Mouse (Mus musculus): ENCODE data around the gene Zfp280c.

DNA sequence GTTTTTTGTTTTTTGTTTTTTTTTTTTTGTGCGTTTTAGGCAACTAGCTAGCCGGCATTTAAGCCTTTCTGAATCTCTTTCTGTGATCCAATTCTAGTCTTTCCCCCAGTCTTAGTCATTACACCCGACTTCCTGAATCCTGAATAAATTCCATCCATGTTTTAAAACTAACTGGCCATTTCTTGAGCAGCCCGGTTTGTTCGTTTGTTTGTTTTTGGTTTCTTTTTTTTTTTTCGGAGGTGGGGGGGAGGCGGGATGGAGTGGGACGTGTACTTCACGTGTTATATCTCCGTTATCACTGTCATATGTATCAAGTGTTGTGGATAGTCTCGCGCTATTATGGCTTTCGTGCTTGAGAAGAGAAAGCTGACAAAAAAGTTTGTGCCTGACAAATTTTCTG lies 80.5 kb downstream of the Zfp280c start:
- TF ChIP-seq CTCF (conservative IDR thresholded peaks at IDR 0.05; ENCODE audit: low read length), result no peak
- TF ChIP-seq POU5F1 (IDR thresholded peaks at IDR 0.05; ENCODE audit: borderline replicate concordance, low read length), result no peak

Measured in E14TG2a.4 (cell line).